Mouse (Mus musculus) adrenal gland, postnatal 36 days (tissue): Measurements from ENCODE around the gene Pla2g4a. TPM values are rescaled to one million over a fixed set of nuclear protein-coding genes. Genes with fewer than 3 reads are reported as not detected.

Experiments used
- DNase-seq, 2 experiments: peaks; one replicate each; pipeline ENCODE4 v3.0.0; 2021; ENCODE audit warnings: mixed read lengths in 1 of 2
- long read RNA-seq, 2 experiments: library from polyadenylated mRNA; stranded (forward); transcript quantifications; one replicate each; pipeline ENCODE4 v2.0.0; 2021; ENCODE audit warnings: borderline sequencing depth in 2 of 2
- total RNA-seq, 2 experiments: library from RNA; stranded (reverse); gene quantifications; 2 replicates each; pipeline ENCODE4 v1.2.3; 2021

Gene Pla2g4a
- 1 to 10 TPM; 3.3 to 5.4 TPM for total RNA-seq
- long read RNA-seq, experiment 1, partial matches to known transcripts, result 0 of 4 reads
- long read RNA-seq, experiment 1, other reads (novel, unspliced or antisense), result 1 of 4 reads
- long read RNA-seq, experiment 2, partial matches to known transcripts, result 1 of 1 reads
- long read RNA-seq, experiment 2, other reads (novel, unspliced or antisense), result 0 of 1 reads

DNA sequence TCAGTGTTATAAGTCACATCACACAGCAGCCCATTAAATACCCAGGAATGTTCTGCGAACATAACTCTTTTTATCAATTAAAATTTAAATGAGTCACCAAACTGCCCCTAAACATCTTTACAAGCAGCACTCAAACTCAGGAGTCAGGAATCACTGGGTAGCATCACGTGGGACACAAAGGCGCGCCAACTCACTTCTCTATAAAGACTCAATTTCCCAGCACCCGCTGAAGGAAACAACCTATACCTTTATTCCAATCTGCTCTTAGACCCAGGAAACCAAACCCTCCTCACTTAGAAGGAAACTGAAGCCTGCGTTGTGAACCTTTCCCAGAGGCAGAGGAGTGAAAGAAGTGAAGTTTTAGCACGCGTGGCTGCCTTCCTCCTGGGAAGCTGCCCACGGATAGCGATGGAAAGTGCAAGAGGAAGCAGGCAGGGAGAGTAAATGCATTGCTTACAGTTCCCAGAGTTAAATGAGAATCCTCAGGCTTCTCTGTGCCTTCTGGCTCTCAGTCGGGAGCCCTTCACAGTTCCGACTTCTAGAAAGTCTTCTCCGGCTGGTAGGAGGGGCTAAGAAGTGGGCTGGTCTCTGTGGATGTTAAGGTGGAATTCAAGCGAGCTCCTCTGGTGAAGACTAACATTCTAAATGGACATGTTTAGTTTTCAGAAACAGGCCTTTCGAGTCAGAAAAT, at the start of gene Pla2g4a:
Pla2g4a (minus strand) TSS at position 557 of the 691 bp plus-strand sequence.
- DNase-seq, result peak; percentile 31 to 52

DNA sequence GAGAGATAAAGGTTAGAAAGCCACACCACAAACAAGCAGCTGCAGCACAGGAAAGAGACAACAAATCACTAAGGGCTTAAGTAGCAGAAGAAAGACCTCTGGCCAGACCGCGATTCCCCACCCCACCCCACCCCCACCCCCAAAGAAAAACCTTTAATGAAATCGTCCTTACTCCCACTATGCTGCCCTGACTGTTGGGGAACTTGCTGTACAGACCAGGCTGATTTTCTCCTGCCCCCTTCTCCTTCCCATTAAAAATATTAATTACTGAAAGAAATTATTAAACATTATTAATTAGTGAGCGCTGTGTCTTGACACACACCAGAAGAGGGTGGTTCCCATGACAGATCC, 49.5 kb upstream of the Pla2g4a start:
- no peak for DNase-seq

DNA sequence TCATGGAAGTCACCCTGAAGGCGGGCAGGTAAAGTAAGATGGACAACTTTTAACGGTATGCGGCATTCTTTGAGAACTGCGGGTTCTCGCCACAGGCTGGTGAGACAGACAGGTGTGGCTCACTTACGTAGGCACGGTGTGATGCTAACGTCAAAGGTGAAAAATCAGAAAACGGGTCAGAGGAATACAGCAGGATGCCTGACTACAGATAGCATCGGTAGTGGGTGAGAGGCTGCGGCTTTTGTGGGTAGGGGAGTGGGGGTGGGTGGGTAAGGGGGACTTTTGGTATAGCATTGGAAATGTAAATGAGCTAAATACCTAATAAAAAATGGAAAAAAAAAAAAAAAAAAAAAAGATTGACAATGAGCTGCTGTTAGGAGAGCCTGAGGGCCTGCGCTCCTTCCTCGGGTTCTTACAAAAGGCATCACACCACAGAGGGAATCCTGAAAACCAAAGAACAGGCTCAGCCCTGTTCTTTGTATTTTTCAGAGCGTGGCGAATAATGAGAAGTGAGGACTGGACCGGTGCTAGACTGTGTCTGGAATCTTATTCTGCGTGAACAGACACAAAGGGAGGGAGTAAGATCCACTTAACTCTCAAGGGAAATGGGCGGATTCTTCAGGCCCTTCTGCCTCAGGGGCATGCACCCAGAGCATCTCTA, 49.0 kb upstream of the Pla2g4a start:
- DNase-seq, result no peak

DNA sequence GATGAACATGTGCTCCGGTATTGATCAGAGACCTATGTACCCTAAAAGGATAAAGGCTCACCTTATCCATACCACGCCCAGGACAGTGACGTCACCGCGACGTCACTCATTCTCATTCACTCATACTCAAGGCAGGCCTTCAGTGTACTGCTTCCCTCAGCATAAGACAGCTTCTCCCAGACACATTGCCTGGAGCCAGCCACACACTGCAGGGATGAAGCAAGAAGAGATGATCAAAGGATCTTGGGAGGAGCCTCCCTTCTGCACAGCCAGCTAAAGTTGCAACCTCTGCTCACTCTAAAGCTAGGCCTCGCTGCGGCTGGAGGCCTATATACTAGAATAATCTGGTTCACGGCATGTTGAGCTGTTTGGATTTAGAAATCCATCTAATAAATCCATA, 48.0 kb upstream of the Pla2g4a start:
- DNase-seq, result no peak

DNA sequence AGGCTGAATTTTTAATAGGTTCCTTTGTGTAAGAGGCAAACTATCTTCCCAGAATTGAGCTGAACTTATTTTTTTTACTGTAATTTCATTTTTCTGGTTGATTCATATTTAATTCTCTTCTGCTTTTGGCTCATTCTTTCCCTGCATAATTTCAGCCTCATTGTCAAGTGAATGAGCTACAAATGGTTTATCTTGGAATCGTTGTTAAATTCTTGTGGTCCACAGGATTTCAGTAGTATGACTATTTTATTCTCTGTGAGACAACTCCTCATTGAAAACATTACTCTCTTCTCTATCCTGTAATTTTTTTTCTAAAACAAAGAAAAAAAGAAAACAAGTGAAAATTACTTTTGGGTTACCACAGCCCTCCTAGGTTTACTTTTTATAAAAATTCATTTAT, 14.5 kb upstream of the Pla2g4a start:
- DNase-seq, result no peak

DNA sequence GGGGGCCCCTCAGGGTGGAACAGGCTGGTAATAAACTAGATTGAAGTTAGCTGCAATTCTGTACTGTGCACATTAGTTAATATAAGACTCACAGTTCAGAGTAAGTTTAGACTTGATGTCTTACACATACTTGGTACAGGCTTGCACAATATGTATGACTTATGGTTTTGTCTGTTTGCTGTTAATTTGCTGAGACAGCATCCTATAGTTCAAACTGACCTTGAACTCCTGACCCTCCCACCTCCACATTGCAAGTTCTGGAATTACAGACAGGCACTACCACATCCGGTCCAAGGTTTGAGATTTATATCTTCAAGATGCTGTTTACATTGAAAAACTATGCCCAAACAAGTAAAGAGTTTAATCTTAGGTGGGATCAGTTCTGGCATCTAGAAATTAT, 4.7 kb upstream of the Pla2g4a start:
- DNase-seq, result no peak

DNA sequence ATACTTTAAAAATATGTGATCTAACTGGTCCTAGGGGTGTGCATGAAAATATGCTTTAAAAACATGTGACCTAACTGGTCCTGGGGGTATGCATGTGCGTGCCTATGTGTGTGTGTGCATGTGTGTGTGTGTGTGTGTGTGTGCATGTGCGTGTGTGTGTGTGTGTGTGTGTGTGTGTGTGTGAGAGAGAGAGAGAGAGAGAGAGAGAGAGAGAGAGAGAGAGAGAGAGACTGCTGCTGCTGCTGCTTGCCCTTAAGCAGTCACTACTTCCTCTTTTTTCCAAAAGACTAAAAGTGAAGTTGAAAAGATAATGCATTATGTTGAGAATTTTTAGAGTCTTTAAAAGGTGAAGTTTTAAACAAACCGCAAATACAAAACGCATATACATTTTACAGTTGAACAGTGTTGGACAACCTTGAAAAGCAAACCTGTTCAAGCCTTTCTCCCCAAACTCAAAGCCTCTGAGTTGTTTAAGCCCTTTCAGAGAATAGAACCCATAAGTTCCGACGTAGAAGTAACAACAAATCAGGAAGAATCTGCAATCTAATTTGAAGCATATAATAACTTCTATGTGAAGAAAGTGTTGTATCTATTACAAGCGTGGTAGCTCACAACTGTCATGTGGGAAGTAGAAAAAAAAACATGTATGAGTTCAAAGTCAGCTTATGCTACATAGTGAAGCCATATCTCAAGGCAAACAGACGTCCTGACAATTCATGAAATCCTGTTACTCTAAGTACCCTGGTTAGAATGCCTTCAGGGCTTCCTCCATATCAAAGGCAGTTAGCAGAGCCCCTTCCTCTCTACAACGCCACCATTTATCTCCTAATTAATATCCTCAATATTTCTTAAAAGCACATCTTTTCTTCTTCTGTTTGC, 574 bp upstream of the Pla2g4a start:
- DNase-seq, result no peak

DNA sequence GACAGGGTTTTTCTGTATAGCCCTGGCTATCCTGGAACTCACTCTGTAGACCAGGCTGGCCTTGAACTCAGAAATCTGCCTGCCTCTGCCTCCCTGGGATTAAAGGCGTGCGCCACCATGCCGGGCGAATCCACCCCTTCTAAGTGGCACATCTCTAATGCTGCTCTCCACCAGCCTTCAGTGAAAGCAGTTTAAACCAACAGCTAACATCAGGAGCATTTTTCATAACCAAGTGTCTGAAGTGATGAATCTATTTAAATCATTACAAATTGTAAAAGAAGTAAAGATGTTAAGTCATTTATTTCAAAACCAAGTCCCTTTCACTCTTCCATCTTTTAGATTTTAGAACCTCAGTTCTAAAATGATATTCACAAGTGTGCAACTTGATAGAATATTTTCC, 839 bp downstream of the Pla2g4a start:
- DNase-seq, result no peak

DNA sequence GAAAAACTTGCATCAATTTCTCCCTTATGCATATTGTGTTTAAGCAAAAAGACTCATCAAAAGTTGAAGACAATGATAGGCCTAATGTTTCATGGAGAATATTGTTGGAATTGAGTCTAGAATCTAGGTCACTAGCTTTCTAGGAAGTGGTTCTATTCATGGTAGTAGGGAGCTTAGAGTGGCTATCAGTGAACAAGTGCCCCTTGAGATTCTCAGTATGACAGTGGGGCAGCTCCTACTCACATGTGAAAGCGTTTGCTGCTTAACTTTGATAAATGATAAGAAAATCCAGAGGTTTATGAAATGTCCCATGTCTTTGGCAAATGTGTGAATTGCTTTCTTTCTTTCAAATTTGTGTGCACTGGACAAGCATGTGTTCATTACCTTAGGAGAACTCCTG, 2.0 kb downstream of the Pla2g4a start:
- no peak for DNase-seq

DNA sequence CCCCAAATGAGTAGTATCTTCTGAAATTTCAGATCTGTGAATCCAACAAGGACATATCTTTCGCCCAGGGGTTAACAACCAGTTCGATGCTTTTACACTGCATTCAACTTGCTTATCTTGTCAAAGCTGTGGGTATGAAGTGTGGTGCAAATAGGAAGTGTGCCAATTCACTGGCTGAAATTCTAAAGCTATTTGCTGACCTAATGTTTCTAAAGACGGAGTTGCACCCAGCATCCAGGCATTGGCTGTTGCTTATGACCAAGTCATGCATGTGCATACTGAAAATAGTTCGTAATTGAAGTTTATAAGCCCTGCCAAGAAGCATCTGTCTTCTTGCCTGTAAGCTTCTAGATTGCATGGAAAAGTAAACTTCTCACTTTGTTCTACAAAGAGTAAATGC, 5.6 kb downstream of the Pla2g4a start:
- DNase-seq, result no peak

DNA sequence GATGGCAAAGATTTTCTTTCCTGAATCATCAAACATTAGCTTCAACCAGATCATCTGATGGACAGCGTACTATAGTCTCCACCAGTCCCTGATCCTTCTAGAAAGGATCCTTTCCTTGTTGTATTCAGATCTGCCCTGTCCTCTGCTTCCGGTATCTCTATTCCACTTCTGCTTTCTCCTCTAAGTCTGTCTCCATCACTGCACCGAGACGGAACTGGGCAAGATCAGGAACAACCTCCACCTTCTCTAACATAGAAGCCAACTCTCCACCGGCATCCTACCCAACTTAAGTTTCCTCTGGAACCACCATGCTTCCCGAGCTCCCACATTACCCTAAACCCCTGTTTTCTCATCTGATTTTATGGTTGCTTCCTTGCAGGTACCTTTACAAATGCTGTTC, 7.1 kb downstream of the Pla2g4a start:
- no peak for DNase-seq

DNA sequence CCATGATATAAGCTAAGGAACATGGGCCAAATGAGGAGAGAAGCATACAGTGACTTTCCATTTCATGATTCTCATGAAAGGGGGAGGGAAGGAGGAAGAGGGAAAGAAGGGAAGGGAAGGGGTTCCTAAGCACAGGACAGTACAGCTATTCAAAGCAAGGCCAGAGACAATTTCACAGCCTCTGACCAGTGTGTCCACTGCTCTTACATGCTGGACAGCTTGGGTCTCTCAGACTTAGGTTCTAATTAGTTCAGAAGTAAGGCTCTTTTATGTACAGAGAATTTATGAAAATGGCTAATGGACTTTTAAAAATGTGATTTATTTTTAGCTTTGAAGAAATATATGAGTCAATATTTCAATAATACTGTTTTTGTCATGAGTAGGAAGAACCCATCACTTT, 9.0 kb downstream of the Pla2g4a start:
- no peak for DNase-seq

DNA sequence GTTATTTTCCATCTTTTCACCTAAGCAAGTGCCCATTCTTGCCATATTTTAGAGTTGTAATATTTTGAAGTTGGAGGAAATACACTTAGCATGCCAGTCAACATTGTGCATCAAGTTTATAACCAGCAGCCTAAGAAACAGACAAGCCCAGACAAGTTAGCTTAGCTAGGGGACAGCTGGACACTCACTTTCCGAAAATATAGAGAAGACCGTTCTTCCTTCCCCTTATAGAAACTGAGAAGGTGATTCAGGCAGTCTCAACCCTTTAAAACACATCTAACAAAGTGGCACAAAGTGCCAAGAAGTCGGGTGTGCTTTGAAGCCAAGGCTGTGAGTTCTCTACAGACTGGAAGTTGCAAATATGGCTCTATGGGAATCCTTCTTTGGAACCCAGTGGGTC, 10.4 kb downstream of the Pla2g4a start:
- DNase-seq, result no peak

DNA sequence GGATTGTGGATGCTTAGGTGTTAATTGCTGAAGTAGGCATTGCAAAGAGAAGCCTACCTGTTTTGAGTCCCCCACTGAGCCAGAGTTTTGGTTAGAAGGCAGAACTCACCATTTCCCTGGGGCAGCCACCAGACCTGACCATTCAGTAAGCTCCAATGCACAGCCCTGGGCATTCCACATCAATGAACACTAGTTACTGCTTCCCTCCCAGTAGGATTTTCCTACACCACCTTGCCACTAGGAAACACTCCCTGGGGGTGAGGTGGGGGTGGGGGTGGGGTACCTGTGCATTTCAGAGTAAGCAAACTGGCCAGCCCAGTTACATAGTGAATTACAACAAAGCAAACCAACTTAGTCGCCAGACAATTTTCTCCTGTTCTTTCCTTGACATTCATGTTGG, 10.8 kb downstream of the Pla2g4a start:
- no peak for DNase-seq

DNA sequence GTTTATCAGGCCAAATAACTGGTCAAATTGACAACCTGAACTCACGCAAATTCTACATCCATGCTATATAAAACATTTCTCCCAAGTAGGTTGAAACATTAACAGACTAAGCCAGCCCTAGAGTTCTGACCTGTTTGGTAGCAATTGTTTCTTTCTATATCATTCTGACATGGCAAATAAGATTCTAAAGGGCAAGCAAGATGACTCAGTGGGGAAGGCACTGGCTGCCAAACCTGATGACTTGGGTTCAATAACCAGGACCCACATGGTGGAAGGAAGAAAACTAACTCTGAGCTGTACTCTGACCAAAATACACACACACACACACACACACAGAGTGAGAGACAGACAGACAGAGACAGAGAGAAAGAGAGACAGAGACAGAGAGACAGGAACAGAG, 11.8 kb downstream of the Pla2g4a start:
- no peak for DNase-seq

DNA sequence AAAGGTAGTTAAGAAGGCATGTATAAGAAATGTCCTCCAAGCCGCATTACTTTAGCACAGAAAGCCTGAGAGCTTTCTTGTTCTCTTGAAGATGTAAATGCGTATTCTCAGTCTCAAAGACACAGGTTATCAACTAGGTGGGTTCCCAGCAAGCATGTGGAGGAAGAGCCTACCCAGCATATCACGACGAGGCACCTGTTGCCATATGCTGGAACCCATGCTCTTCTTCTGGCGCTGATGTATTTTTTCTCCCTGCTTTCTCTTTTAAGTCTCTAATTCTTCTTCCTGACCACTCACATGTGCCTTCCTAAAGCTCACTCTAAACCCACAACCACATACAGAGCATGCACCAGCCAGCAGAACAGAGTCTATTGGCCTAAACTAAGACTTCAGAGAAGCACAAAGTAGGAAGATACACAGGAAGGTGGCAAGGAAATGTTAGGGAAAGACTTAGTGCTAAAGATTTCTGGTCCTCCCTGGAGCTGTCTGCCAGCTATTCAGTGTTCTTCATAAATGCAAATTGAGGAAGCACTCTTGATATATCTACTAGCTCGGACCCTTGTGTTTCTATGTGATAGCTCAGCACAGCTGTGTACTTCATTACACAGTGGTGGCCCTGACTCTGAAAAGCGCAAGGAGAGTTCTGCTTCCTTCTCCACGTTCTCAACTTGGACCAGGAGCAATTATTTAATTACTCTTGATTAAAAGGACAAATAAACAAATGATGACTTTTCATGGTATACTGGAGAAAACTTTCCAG, 12.8 kb downstream of the Pla2g4a start:
- DNase-seq, result no peak

DNA sequence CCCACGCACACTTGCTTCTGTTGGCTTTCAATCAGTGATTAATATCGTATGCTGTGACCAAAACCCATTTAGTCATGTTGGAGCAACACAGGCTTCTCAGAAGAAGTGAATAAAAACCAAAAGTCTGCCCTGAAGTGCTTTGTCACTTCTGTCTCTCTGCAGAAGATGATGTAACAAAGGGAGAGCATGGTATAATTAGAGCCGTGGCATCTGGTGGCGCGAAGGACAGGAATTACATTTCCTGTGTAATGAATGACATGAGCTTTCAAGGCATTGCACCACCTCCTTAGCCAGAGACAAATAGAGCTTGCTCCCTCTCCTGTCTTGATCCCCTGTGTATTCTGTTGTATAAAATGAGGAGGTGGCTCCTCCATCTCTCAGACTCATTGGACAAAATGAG, 14.1 kb downstream of the Pla2g4a start:
- no peak for DNase-seq

DNA sequence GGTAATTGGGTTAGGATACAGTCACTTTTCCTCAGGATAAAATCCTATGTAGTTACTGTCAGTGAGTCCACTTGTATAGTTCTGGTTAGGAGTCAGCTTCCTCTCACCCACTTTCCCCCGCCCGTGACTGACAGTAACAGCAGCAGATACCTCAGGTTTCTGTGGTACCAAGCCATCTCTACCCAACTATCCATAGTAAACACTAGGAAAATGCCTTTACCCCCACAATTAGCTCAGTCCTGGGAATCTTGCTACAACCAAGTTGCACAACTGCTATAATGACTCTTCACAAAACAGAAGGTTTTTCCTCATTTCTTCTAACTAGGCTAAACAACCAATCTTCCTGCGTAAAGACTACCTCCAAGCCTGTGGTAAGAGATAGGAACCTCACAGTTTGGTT, 14.7 kb downstream of the Pla2g4a start:
- no peak for DNase-seq

DNA sequence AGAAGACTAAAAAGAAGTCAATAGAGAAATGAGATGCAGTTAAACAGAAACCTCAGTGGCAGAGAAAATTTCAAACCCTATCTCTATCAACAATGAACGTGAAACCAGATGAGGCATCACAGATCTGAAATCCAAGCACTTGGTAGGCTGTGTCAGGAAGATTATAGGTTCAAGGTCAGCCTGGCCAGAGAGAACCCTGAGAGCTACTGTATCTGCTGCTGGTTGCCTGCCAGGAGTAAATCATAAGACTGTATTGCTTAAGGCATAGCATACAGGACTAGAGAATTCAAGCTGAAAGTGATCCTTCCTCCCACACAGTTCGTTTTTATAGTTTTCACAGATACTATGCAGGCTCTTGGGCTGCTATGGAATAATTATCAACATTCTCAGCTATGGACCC, 17.5 kb downstream of the Pla2g4a start:
- peak in 1 of 2 experiments; percentile 6 for DNase-seq

DNA sequence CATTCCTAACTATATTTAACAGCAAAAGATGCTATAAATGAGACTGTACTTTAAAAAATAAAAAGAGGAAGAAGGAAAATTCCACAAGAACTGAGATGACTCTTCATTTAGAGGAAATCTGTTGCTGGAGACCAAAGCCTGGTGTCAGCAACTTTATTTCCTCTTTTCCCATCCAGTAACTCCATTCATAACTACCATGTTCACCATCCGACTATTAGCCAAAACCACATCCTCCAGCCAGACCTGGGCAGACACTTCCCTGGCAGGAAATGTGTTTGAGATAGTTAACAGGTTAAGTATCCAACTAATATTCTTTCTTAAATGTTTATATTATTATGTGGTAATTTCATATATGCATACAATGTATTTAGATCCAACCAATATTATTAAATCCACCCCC, 20.8 kb downstream of the Pla2g4a start:
- no peak for DNase-seq

DNA sequence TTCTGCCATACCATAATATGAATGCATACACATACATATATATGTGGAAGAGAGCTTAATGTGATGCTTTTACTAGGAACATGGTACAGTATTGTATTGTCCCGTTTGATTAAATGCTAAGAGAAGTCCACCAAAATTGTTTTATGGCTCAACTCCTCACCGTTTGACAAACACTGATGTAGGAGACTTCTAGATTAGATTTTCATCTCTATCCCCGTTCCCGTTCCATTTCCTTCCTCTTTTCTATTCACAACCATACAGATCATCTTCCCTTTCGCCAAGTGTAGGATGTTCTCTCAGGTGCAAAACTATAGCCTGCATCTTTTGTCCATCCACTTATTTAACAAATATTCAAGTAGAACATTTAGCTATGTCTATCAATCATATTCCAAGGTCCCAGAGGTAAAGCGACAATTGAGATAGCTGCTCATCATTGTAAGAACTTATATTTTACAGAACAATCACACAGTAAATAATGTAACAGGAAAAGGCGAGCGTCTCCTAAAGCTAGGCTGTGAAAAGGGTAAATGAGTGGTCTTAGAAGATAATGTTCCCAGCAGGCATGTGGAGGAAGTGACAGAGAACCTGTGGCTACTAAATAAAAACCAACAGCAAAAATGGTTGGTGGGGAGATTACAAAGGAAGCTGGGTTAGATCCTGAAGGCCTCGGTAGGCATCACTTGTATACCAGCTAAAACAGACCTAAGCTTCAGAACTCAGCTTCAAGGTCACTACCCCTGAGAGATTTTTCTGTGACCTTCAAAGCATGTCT, 21.6 kb downstream of the Pla2g4a start:
- DNase-seq, result no peak
